Mouse (Mus musculus) left cerebral cortex, postnatal 14 days (tissue): Measurements from ENCODE around the gene Lgi2. TPM values are rescaled to one million over a fixed set of nuclear protein-coding genes. Genes with fewer than 3 reads are reported as not detected.

Experiments used
- DNase-seq, 2 experiments: peaks; one replicate each; pipeline ENCODE4 v3.0.0; 2021 to 2022; ENCODE audit warnings: low spot score in 2 of 2, mixed read lengths in 1 of 2
- intact Hi-C: fragments of 180-260 bp; cut with DNase I; formaldehyde crosslinking; loops from one replicate; pipeline ENCODE4 v1.15.1; 2025
- total RNA-seq, 2 experiments: library from RNA; stranded (reverse); gene quantifications; 2 replicates each; pipeline ENCODE4 v1.2.3; 2021

Lgi2 gene
- total RNA-seq, 2 experiments from 2014 or later: 48.9 to 57.3 TPM

DNA sequence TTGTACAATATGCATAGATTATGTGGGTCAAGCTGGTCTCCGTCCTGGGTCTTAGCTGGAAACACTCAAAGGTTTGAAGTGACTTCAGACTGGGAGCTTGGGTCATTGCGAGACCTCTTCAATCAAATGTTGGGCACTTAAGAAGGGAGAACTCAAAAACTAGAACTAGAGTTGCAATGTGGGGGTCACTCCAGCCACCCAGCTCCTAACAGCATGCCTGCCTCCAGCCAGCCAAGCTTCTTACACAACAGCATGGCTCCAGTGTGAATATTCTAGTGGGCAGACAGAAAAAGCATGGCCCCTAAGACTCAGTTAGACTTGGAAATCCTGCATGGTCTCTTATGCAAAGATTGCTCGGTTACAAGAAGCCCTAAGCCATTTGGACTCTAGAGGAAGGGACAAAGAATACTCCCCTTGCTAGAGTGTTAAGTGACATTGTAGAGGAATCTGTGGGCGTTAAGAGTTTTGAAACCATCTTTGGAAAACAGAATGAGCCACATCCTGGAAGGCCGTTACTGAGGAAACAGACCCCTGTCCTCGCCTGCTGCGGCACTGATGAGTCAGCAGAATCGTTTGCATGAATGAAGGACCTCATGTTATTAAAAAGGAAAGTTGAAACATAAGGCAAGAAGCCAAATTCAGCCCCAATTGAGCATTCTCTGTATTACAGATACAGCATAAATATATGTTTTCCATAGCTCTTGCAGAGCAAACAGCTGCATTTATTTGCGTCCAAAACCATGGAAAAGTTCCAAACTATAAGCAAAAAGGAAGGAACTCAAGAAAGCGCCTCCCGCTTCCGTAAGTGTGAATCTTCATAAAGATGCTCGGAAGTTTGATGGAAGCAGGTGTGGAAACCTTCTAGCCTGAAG is 78.5 kb downstream of the Lgi2 start:
- DNase-seq: no peak
- intact Hi-C loops: no loop called here

Other genes starting within 250 kb of the Lgi2 start
- gene Sod3, start 202.7 kb downstream of the Lgi2 start, total RNA-seq: 1 to 10 TPM; 6.6 to 7.5 TPM
- 10 to 100 TPM; 38.9 to 43.3 TPM for gene Ccdc149, start 94.9 kb downstream of the Lgi2 start, total RNA-seq
- 10 to 100 TPM; 10.0 to 10.7 TPM for gene Sepsecs, start 103.2 kb upstream of the Lgi2 start, total RNA-seq
- gene Pi4k2b, start 175.1 kb upstream of the Lgi2 start, total RNA-seq: 1 to 10 TPM; 1.5 to 2.0 TPM
- 1 to 10 TPM; 8.1 to 8.2 TPM for gene Zcchc4, start 208.9 kb upstream of the Lgi2 start, total RNA-seq